Mouse (Mus musculus) lung, embryonic 14.5 days (tissue): ENCODE measurements around the gene Med29. TPM values are rescaled to one million over a fixed set of nuclear protein-coding genes. Genes with fewer than 3 reads are reported as not detected.

Experiments used
- ATAC-seq: fragments of 200-750 bp; cut with Nextera tagmentation; 2 replicates; pipeline ENCODE4 v1.8.0; 2017; ENCODE audit warnings: mild to moderate bottlenecking, moderate TSS enrichment, moderate library complexity; ENCODE audit not compliant: insufficient read depth
- DNase-seq: peaks from one replicate; pipeline ENCODE4 v3.0.0-alpha.2; 2015
- H3K27ac ChIP-seq: fragments of 300-500 bp; sonication (generic); 2 replicates; pipeline ENCODE4 v1.5.1; 2014; ENCODE audit warnings: low read depth, mild to moderate bottlenecking, moderate library complexity
- H3K27me3 ChIP-seq: fragments of 300-500 bp; sonication (generic); 2 replicates; pipeline ENCODE4 v1.6.1; 2014; ENCODE audit warnings: low read length, control low read depth; ENCODE audit not compliant: insufficient read depth
- H3K36me3 ChIP-seq: fragments of 300-500 bp; sonication (generic); 2 replicates; pipeline ENCODE4 v1.6.1; 2014; ENCODE audit warnings: control low read depth; ENCODE audit not compliant: insufficient read depth
- H3K4me1 ChIP-seq: fragments of 300-500 bp; sonication (generic); 2 replicates; pipeline ENCODE4 v1.6.1; 2014; ENCODE audit warnings: antibody characterized with exemption, control low read depth; ENCODE audit not compliant: insufficient read depth
- H3K4me2 ChIP-seq: fragments of 300-500 bp; sonication (generic); 2 replicates; pipeline ENCODE4 v1.6.1; 2014; ENCODE audit warnings: mild to moderate bottlenecking
- H3K4me3 ChIP-seq: fragments of 300-500 bp; sonication (generic); 2 replicates; pipeline ENCODE4 v1.5.1; 2014; ENCODE audit warnings: low read depth, low read length
- H3K9ac ChIP-seq: fragments of 300-500 bp; sonication (generic); 2 replicates; pipeline ENCODE4 v1.6.1; 2014
- H3K9me3 ChIP-seq: fragments of 300-500 bp; sonication (generic); 2 replicates; pipeline ENCODE4 v1.6.1; 2016; ENCODE audit warnings: low read depth, low read length, control low read depth
- CTCF ChIP-seq: IDR thresholded peaks from 2 replicates; pipeline ENCODE4 v1.5.1; 2016; ENCODE audit warnings: antibody characterized with exemption, low read depth
- WGBS: fragments of 180-500 bp; shearing (Covaris S2); extraction: QIAGEN DNeasy Blood & Tissue Kit; methylation state at CpG from one replicate; pipeline ENCODE4 v1.1.7; 2014; 5-methylcytosine and 5-hydroxymethylcytosine counted together
- polyA plus RNA-seq: library from polyadenylated mRNA; unstranded; fragments of >200 nt; fragmentation: Nextera tagmentation; extraction: Ambion mirVana; gene quantifications from 2 replicates; pipeline ENCODE4 v1.2.1, GENCODE M21; 2014

Gene Med29
- polyA plus RNA-seq, 1 experiment from 2014 or later, result 49.1 TPM

DNA sequence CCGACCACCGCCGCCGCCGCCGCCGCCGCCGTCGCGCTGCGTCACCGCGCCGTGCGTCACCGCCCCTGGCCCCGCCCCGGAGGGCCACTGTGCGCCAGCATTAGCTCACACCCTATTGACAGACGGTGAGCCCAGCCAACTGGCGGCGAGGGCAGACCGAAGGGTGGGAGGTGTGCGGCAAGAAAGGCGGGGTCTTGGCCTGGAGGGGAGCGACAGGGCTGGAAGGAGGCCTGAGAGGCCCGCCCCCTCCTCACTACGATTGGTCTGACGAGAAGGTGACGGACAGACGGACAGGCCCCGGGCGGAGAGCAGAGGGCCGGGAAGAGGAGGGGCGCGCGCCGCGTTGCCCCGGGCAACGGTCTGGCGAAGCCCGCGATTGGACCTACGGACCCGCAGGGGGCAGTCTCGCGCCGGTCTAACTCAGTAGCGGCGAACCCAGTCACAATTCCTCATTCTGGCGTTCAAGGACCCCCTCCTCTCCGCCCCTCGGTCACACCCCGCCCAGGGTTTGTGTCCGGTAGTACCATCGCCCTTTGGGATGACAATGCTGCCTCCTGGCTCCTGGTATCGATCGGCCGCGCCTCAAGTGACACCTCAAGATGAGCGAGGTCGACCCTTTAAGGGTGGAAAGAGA lies 43.9 kb upstream of the Med29 start:
- H3K27me3 ChIP-seq, result no peaks in the 10 kb centered on the region
- peaks cover 9% of the 10 kb centered on the region; the same call in 1 of the 2 replicates for H3K4me1 ChIP-seq
- peak overlapping the region; percentile 79 for H3K4me2 ChIP-seq
- no peaks in the 10 kb centered on the region for H3K9me3 ChIP-seq
- under 1% methylated on average over 55 of the region's 64 CpGs for WGBS
- ATAC-seq (peak; percentile 98), DNase-seq (peak; percentile 99)
- H3K4me3 ChIP-seq, result peak overlapping the region; percentile 92
- peak; percentile 67 for TF ChIP-seq CTCF
- H3K27ac ChIP-seq, result peak overlapping the region; percentile 48
- peaks cover 14% of the 10 kb centered on the region for H3K36me3 ChIP-seq
- H3K9ac ChIP-seq, result peak overlapping the region; percentile 94

- H3K9ac ChIP-seq, result peak overlapping the region; percentile 94
- no peak for DNase-seq
- no peaks in the 10 kb centered on the region for H3K9me3 ChIP-seq
- peak; percentile 55 for ATAC-seq
- no peak for TF ChIP-seq CTCF
- H3K4me2 ChIP-seq, result peak overlapping the region; percentile 79
- peaks cover 14% of the 10 kb centered on the region for H3K36me3 ChIP-seq
- WGBS, result under 1% methylated on average over 21 of the region's 70 CpGs
- peak overlapping the region; percentile 43; the same call in 1 of the 2 replicates for H3K27ac ChIP-seq
- peaks cover 9% of the 10 kb centered on the region; the same call in 1 of the 2 replicates for H3K4me1 ChIP-seq
- H3K27me3 ChIP-seq, result no peaks in the 10 kb centered on the region
- H3K4me3 ChIP-seq, result peak overlapping the region; percentile 92
These were observed 43.3 kb upstream of the Med29 start for GRCm38 (mm10) chr7:28435660-28436259.

- Histone ChIP-seq H3K4me3 (no peak overlapping the region), H3K4me1 (peaks cover 9% of the 10 kb centered on the region; the same call in 1 of the 2 replicates), H3K9me3 (no peaks in the 10 kb centered on the region), H3K27me3 (no peaks in the 10 kb centered on the region), H3K36me3 (peaks cover 22% of the 10 kb centered on the region), H3K4me2 (no peak overlapping the region), H3K9ac (no peak overlapping the region), H3K27ac (no peak overlapping the region)
- DNase-seq (no peak), ATAC-seq (no peak)
- WGBS, result 86% methylated on average over 2 of the region's 2 CpGs
- no peak for TF ChIP-seq CTCF
These were observed 39.7 kb upstream of the Med29 start for GRCm38 (mm10) chr7:28432252-28432651.

DNA sequence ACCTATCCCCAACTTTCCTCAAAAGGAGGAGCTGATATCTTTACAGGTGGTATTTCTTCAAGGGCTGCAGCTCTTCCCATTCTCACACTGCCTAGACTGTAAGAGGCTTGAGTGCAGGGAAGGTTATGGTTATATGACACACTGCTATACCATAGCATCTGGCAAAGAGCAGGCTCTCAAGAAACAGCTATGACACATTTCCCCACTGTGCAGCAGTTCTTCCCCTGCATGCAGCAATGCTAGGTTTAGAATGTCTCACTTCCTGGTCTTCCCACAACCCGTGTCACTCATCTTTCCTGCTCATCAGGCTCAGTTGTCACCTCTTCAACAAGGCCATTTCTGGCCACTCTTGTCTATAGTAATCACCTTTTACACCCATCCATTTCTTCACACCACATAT lies 38.0 kb upstream of the Med29 start:
- H3K9ac ChIP-seq, result no peak overlapping the region
- H3K4me1 ChIP-seq, result peaks cover 9% of the 10 kb centered on the region; the same call in 1 of the 2 replicates
- 64% methylated on average over 1 of the region's 1 CpGs for WGBS
- no peaks in the 10 kb centered on the region for H3K9me3 ChIP-seq
- no peaks in the 10 kb centered on the region for H3K27me3 ChIP-seq
- TF ChIP-seq CTCF, result no peak
- no peak overlapping the region for H3K4me2 ChIP-seq
- H3K27ac ChIP-seq, result no peak overlapping the region
- DNase-seq, result no peak
- ATAC-seq, result no peak
- peaks cover 26% of the 10 kb centered on the region for H3K36me3 ChIP-seq
- no peak overlapping the region for H3K4me3 ChIP-seq

DNA sequence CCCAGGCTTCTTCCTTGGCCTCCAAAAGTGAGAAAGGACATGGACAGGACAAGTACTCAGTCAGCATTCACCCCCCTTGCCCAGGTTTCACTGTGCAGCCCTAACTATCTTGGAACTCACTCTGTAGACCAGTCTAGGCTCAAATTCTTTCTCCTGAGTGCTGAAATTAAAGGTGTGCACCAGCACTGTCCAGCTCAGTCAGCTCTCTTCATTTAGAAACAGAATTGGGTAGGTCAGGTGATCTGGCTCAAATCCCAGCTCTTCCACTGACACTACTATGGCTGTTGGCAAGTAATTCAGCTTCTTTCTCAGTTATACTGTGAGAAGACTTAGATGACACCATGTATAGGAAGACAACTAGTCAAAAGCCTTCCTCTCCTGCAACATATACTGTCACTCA lies 35.2 kb upstream of the Med29 start:
- Histone ChIP-seq H3K27ac (no peak overlapping the region), H3K36me3 (peaks cover 30% of the 10 kb centered on the region), H3K4me1 (no peaks in the 10 kb centered on the region), H3K27me3 (no peaks in the 10 kb centered on the region), H3K4me2 (no peak overlapping the region), H3K9ac (no peak overlapping the region), H3K9me3 (no peaks in the 10 kb centered on the region), H3K4me3 (no peak overlapping the region)
- DNase-seq (no peak), ATAC-seq (no peak)
- no peak for TF ChIP-seq CTCF

GRCm38 (mm10) chr7:28423018-28423417 lies 30.5 kb upstream of the Med29 start:
- no peaks in the 10 kb centered on the region for H3K9me3 ChIP-seq
- no peak for DNase-seq
- H3K9ac ChIP-seq, result no peak overlapping the region
- no peaks in the 10 kb centered on the region for H3K4me1 ChIP-seq
- no peak overlapping the region for H3K4me2 ChIP-seq
- peaks cover 60% of the 10 kb centered on the region for H3K36me3 ChIP-seq
- WGBS, result 89% methylated on average over 1 of the region's 1 CpGs
- ATAC-seq, result no peak
- H3K27ac ChIP-seq, result no peak overlapping the region
- no peak overlapping the region for H3K4me3 ChIP-seq
- TF ChIP-seq CTCF, result no peak
- no peaks in the 10 kb centered on the region for H3K27me3 ChIP-seq

DNA sequence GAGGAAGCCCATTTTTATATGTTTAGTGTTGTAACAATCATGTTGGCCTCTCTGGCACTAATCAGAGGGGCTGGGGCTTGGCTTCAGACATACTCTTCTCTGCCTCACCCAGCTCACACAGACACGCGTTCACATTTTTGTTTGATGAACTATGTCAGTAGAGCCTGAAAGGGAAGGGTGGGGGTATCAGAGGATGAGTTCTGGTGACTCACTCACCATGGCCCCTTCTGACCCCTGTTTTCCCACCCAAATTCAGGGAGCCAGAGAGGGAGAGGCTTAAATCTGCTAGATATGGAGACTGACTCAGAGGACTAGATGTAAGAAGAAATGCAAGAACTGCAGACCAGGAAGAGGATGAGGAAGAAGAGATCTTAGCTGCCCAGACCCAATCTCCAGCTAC lies 26.9 kb upstream of the Med29 start:
- H3K4me3 ChIP-seq, result no peak overlapping the region
- 98% methylated on average over 2 of the region's 2 CpGs for WGBS
- H3K9ac ChIP-seq, result no peak overlapping the region
- no peaks in the 10 kb centered on the region for H3K27me3 ChIP-seq
- H3K4me1 ChIP-seq, result no peaks in the 10 kb centered on the region
- H3K9me3 ChIP-seq, result no peaks in the 10 kb centered on the region
- ATAC-seq (no peak), DNase-seq (no peak)
- H3K36me3 ChIP-seq, result peaks cover 77% of the 10 kb centered on the region
- no peak for TF ChIP-seq CTCF
- H3K4me2 ChIP-seq, result no peak overlapping the region
- H3K27ac ChIP-seq, result no peak overlapping the region
